Mouse (Mus musculus) CH12.LX (cell line): Measurements from ENCODE around the gene Gfy.

Experiments used
- CTCF ChIP-seq, 2 experiments: IDR thresholded peaks in 1 of 2; conservative IDR thresholded peaks in 1 of 2; 2 replicates each; pipeline ENCODE4 v1.5.1; 2011 to 2012; ENCODE audit warnings: low read depth in 2 of 2, low read length in 2 of 2, improper control_type of control experiment in 1 of 2, inconsistent platforms in 1 of 2, mild to moderate bottlenecking in 1 of 2, moderate library complexity in 1 of 2
- HCFC1 ChIP-seq: IDR thresholded peaks from 2 replicates; pipeline ENCODE4 v1.6.1; 2012; ENCODE audit warnings: low read depth, mild to moderate bottlenecking, inconsistent platforms, low read length, improper control_type of control experiment
- JUND ChIP-seq: conservative IDR thresholded peaks from 2 replicates; pipeline ENCODE4 v1.6.1; 2011; ENCODE audit warnings: low read depth, low read length, improper control_type of control experiment
- MAX ChIP-seq: IDR thresholded peaks from 2 replicates; pipeline ENCODE4 v1.6.1; 2011; ENCODE audit warnings: low read length, improper control_type of control experiment
- MAZ ChIP-seq: IDR thresholded peaks from 2 replicates; pipeline ENCODE4 v1.6.1; 2012; ENCODE audit warnings: low read depth, mild to moderate bottlenecking, inconsistent platforms, low read length, improper control_type of control experiment, moderate library complexity
- MYC ChIP-seq: IDR thresholded peaks from 2 replicates; pipeline ENCODE4 v1.6.1; 2011; ENCODE audit warnings: low read depth, mild to moderate bottlenecking, improper control_type of control experiment, low read length
- NRF1 ChIP-seq: IDR thresholded peaks from 2 replicates; pipeline ENCODE4 v1.6.1; 2014; ENCODE audit warnings: low read depth, mild to moderate bottlenecking, inconsistent platforms, low read length, improper control_type of control experiment, moderate library complexity
- POLR2A ChIP-seq: IDR thresholded peaks from 2 replicates; pipeline ENCODE4 v1.6.1; 2011; ENCODE audit warnings: low read depth, mild to moderate bottlenecking, improper control_type of control experiment, low read length
- RCOR1 ChIP-seq: conservative IDR thresholded peaks from 2 replicates; pipeline ENCODE4 v1.6.1; 2012; ENCODE audit warnings: low read depth, mild to moderate bottlenecking, inconsistent platforms, low read length, improper control_type of control experiment
- TCF12 ChIP-seq: IDR thresholded peaks from 2 replicates; pipeline ENCODE4 v1.6.1; 2014; ENCODE audit warnings: low read depth, mild to moderate bottlenecking, inconsistent platforms, low read length, improper control_type of control experiment
- USF2 ChIP-seq: conservative IDR thresholded peaks from 2 replicates; pipeline ENCODE4 v1.6.1; 2011; ENCODE audit warnings: low read depth, low read length, improper control_type of control experiment
- ZC3H11A ChIP-seq: IDR thresholded peaks from 2 replicates; pipeline ENCODE4 v1.6.1; 2012; ENCODE audit warnings: low read depth, mild to moderate bottlenecking, inconsistent platforms, low read length, improper control_type of control experiment
- ZKSCAN1 ChIP-seq: IDR thresholded peaks from 2 replicates; pipeline ENCODE4 v1.6.1; 2012; ENCODE audit warnings: low read depth, inconsistent platforms, low read length, improper control_type of control experiment, borderline replicate concordance

DNA sequence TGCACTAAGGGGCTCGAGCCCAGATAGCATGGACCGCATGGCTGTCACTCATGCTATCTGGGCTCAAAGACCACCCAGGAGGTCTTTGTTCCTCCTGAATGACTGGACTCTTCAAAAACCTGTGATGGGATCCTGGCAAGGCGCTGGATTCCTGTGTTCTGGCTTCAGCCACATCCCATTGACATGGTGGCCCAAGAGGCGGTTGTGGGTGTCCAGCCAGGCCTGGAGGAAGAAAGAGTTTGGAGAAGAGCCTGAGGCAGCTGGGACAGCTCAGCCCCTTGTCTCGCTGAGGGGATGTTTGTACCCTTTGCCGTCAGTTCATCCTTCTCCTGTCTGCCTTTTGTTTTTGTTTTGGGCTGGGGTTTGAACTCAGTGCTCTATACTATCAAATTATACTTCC lies 29.8 kb downstream of the Gfy start:
- TF ChIP-seq ZC3H11A (no peak), ZKSCAN1 (no peak), CTCF (conservative IDR thresholded peaks at IDR 0.05 in 1 of 2, IDR thresholded peaks at IDR 0.05 in 1 of 2; ENCODE audit: low read depth in 2 of 2, low read length in 2 of 2) (no peak), NRF1 (no peak), HCFC1 (no peak), MYC (no peak), RCOR1 (no peak), POLR2A (no peak), JUND (no peak), USF2 (no peak), MAZ (no peak), TCF12 (no peak), MAX (no peak)
